Mouse (Mus musculus) small intestine, adult 2 months (tissue): ENCODE measurements at regions not wholly inside any gene's neighbourhood (a gene's known extent, or its start where the extent isn't known, plus 50 kb on each side); places are given as distances from the start of the nearest gene placed in this dataset.

Source experiments
- CTCF ChIP-seq: fragments of 200-500 bp; IDR thresholded peaks from 2 replicates; pipeline ENCODE4 v1.5.1; 2012; ENCODE audit warnings: low read depth, mild to moderate bottlenecking, control low read depth, inconsistent platforms, low read length, moderate library complexity, mixed read lengths; ENCODE audit not compliant: insufficient replicate concordance, insufficient read length; ENCODE audit errors: extremely low read depth
- POLR2A ChIP-seq: fragments of 200-500 bp; IDR thresholded peaks from 2 replicates; pipeline ENCODE4 v1.6.1; 2012; ENCODE audit warnings: low read depth, mild to moderate bottlenecking, control low read depth, inconsistent platforms, low read length, moderate library complexity

DNA sequence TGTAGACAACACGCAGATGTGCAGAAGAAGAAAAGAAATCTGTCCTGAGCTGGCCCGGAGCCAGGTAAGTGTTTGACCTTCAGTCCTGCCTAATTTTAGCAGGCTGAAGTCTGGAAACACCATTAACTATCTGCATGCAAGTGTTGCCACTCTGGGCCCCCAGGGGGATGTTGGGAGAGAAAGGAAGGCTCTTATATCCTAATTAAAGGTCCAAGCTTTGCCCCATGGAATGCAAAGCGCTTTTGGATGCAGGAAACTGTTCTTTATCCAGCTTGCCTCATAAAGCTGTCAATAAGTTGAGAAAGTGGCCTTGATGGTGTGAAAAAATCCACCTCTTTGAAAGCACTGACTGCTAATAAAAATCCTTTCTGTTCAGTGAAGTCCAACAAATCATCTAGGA, 145.1 kb upstream of the Elac2 start:
- TF ChIP-seq CTCF (no peak), POLR2A (no peak)
